Mouse (Mus musculus) embryonic fibroblast, embryonic 13.5 days (primary cell): Measurements from ENCODE around the gene Shisa3.

ENCODE experiments used
- CTCF ChIP-seq: IDR thresholded peaks from 2 replicates; pipeline ENCODE4 v1.5.1; 2011; ENCODE audit warnings: mild to moderate bottlenecking, control low read depth, low read length, moderate library complexity, borderline replicate concordance; ENCODE audit not compliant: insufficient read depth
- POLR2A ChIP-seq: IDR thresholded peaks from 2 replicates; pipeline ENCODE4 v1.6.1; 2011; ENCODE audit warnings: low read depth, mild to moderate bottlenecking, control low read depth, low read length, moderate library complexity

DNA sequence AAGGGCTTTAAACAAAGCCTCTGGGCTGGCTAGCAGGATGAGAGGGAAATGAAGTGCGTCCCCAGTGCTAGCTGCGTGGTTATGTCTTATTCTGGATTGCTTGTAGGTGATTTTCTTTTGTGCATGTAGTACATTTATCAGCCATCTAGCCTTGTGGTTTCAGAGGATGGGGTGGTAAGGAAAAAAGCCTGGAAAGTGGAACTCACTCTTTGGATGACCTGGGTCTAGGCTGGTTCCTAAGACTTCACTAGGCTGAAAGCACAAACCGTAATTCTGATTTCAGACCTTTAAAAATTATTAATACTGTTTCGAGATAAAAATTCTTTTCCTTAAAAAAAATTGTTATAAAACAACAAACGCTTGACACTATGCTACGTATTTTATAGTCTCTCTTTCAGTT is 22.2 kb downstream of the Shisa3 start:
- TF ChIP-seq POLR2A (no peak), CTCF (no peak)
